Mouse (Mus musculus): Measurements from ENCODE around the gene Ccdc78.

GRCm38 (mm10) chr17:25783861-25784574 is 2.4 kb upstream of the Ccdc78 start:
- no peak for TF ChIP-seq EP300 (IDR thresholded peaks at IDR 0.05; ENCODE audit: low read depth in 1 of 2, low read length in 2 of 2)
- TF ChIP-seq POLR2A (IDR thresholded peaks at IDR 0.05; ENCODE audit: control insufficient read depth in 1 of 2, insufficient read depth in 1 of 2, low read depth in 1 of 2, low read length in 2 of 2, poor library complexity in 1 of 2), result no peak
- TF ChIP-seq GATA1 (IDR thresholded peaks at IDR 0.05; ENCODE audit: low read depth, low read length), result no peak
- no peak for TF ChIP-seq CHD2 (IDR thresholded peaks at IDR 0.05; ENCODE audit: low read length)
- TF ChIP-seq MAX (IDR thresholded peaks at IDR 0.05; ENCODE audit: low read length), result no peak

Measured in MEL (cell line).